Mouse (Mus musculus) olfactory bulb, adult 2 months (tissue): Measurements from ENCODE around the gene Taok1.

Source experiments
- CTCF ChIP-seq: fragments of 200-500 bp; IDR thresholded peaks from 2 replicates; pipeline ENCODE4 v1.5.1; 2012; ENCODE audit warnings: low read depth, mild to moderate bottlenecking, low read length, moderate library complexity; ENCODE audit not compliant: insufficient read depth
- POLR2A ChIP-seq: fragments of 200-500 bp; IDR thresholded peaks from 2 replicates; pipeline ENCODE4 v1.6.1; 2012; ENCODE audit warnings: mild to moderate bottlenecking, low read depth, low read length, moderate library complexity; ENCODE audit not compliant: insufficient read depth

GRCm38 (mm10) chr11:77501971-77502370 is 105.6 kb downstream of the Taok1 start:
- TF ChIP-seq CTCF, result no peak
- no peak for TF ChIP-seq POLR2A
